Mouse (Mus musculus) hindbrain, embryonic 14.5 days (tissue): ENCODE measurements around the gene Gm20683. TPM values are rescaled to one million over a fixed set of nuclear protein-coding genes. Genes with fewer than 3 reads are reported as not detected.
"Not testable (repeated sequence)": the region's sequence is repeated elsewhere in the genome, so short reads cannot be mapped to it uniquely, and the experiment has no call there.

Experiments used
- ATAC-seq: fragments of 200-750 bp; cut with Nextera tagmentation; 2 replicates; pipeline ENCODE4 v1.8.0; 2017; ENCODE audit warnings: moderate number of reproducible peaks, mild to moderate bottlenecking, moderate TSS enrichment, moderate library complexity; ENCODE audit not compliant: low FRiP score
- DNase-seq: peaks from one replicate; pipeline ENCODE4 v3.0.0-alpha.2; 2015; ENCODE audit warnings: low spot score
- H3K27ac ChIP-seq: fragments of 300-500 bp; sonication (generic); 2 replicates; pipeline ENCODE4 v1.5.1; 2014; ENCODE audit warnings: mild to moderate bottlenecking, moderate library complexity
- H3K27me3 ChIP-seq: fragments of 300-500 bp; sonication (generic); 2 replicates; pipeline ENCODE4 v1.6.1; 2014; ENCODE audit warnings: mild to moderate bottlenecking, low read length, mixed read lengths; ENCODE audit not compliant: control insufficient read depth, insufficient read depth
- H3K36me3 ChIP-seq: fragments of 300-500 bp; sonication (generic); replicated peaks from 2 replicates; pipeline ENCODE4 v1.6.1; 2014; ENCODE audit not compliant: control insufficient read depth, insufficient read depth
- H3K4me1 ChIP-seq: fragments of 300-500 bp; sonication (generic); replicated peaks from 2 replicates; pipeline ENCODE4 v1.6.1; 2014; ENCODE audit warnings: antibody characterized with exemption, low read length, mixed read lengths; ENCODE audit not compliant: control insufficient read depth, insufficient read depth
- H3K4me2 ChIP-seq: fragments of 300-500 bp; sonication (generic); replicated peaks from 2 replicates; pipeline ENCODE4 v1.6.1; 2014; ENCODE audit warnings: mild to moderate bottlenecking, moderate library complexity
- H3K4me3 ChIP-seq: fragments of 300-500 bp; sonication (generic); replicated peaks from 2 replicates; pipeline ENCODE4 v1.5.1; 2014; ENCODE audit warnings: mild to moderate bottlenecking, low read length
- H3K9ac ChIP-seq: fragments of 300-500 bp; sonication (generic); 2 replicates; pipeline ENCODE4 v1.6.1; 2014
- H3K9me3 ChIP-seq: fragments of 300-500 bp; sonication (generic); 2 replicates; pipeline ENCODE4 v1.6.1; 2016; ENCODE audit warnings: low read length; ENCODE audit not compliant: control insufficient read depth
- WGBS: fragments of 180-500 bp; shearing (Covaris S2); extraction: QIAGEN DNeasy Blood & Tissue Kit; methylation state at CpG from one replicate; pipeline ENCODE4 v1.1.7; 2014; 5-methylcytosine and 5-hydroxymethylcytosine counted together
- polyA plus RNA-seq: library from polyadenylated mRNA; unstranded; fragments of >200 nt; fragmentation: Nextera tagmentation; extraction: Ambion mirVana; gene quantifications from 2 replicates; pipeline ENCODE4 v1.2.1, GENCODE M21; 2014

Gene Gm20683
- polyA plus RNA-seq, 1 experiment from 2014 or later: 8.7 TPM

DNA sequence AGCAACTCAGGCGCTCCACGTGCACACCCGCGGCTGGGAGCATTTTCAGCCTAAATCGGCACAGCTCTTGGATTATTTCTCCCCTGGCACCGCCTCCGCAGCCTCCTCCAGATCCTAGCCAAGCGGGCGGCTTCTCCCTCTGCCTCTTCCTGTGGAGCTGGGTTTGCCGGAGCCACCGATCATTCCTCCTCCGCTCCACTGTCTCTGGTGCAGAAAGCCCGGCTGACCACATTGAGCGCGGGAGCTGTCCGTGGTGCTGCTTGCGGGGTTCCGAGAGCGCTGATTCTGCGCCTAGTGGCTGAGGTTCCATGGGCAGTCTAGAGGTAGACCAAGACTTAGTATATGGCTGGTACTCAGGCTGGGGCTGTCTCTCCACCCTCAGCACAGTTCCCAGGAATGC is 28.1 kb downstream of the Gm20683 start:
- H3K4me1 ChIP-seq: peaks cover 25% of the 10 kb centered on the region
- peak; percentile 74 for DNase-seq
- 3% methylated on average over 20 of the region's 20 CpGs for WGBS
- no peak overlapping the region for H3K27ac ChIP-seq
- peaks cover 25% of the 10 kb centered on the region for H3K36me3 ChIP-seq
- H3K4me2 ChIP-seq: peak overlapping the region; percentile 39
- H3K27me3 ChIP-seq: peaks cover 12% of the 10 kb centered on the region; the same call in 1 of the 2 replicates
- ATAC-seq: no peak
- 0 out of 2 replicates have a peak overlapping the region, but pooled peaks have one; percentile 2 for H3K4me3 ChIP-seq
- H3K9me3 ChIP-seq: no peaks in the 10 kb centered on the region
- H3K9ac ChIP-seq: peak overlapping the region; percentile 44

DNA sequence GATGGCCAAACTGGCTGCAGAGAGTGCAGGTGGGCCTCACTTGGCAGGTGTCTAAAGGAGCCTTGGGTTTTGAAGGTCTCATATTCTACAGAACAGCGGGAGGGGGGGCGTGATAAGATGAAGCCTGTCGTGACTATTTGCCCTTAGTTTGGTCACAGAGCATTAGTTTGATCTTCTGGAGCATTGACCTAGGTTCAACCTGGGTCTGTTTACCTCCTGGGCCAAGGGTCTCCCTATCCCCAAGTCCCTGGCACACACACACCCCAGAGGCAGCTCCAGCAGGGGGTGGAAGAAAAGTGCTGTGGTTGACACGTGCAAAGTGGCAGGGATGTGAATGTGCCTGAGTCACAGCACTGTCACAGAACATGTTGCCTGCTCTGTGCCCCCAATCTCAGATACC is 30.7 kb downstream of the Gm20683 start:
- Histone ChIP-seq H3K4me2 (peak overlapping the region; percentile 99), H3K27ac (no peak overlapping the region), H3K27me3 (no peaks in the 10 kb centered on the region), H3K9me3 (no peaks in the 10 kb centered on the region), H3K4me1 (peaks cover 31% of the 10 kb centered on the region), H3K9ac (peak overlapping the region; percentile 99; the same call in 1 of the 2 replicates), H3K36me3 (no peaks in the 10 kb centered on the region), H3K4me3 (peak overlapping the region; percentile 97; the same call in 1 of the 2 replicates)
- ATAC-seq (no peak), DNase-seq (no peak)
- 80% methylated on average over 4 of the region's 4 CpGs for WGBS

GRCm38 (mm10) chr17:25809606-25810340 is 31.8 kb downstream of the Gm20683 start:
- H3K4me1 ChIP-seq: peaks cover 31% of the 10 kb centered on the region
- no peaks in the 10 kb centered on the region for H3K36me3 ChIP-seq
- peak overlapping the region; percentile 97 for H3K4me3 ChIP-seq
- WGBS: 3% methylated on average over 24 of the region's 25 CpGs
- no peaks in the 10 kb centered on the region for H3K9me3 ChIP-seq
- H3K27me3 ChIP-seq: no peaks in the 10 kb centered on the region
- peak overlapping the region; percentile 99 for H3K9ac ChIP-seq
- peak; percentile 41 for ATAC-seq
- no peak for DNase-seq
- H3K27ac ChIP-seq: peak overlapping the region; percentile 99
- peak overlapping the region; percentile 99 for H3K4me2 ChIP-seq

- DNase-seq (peak; percentile 92), ATAC-seq (peak; percentile 88)
- H3K9me3 ChIP-seq: no peaks in the 10 kb centered on the region
- H3K27me3 ChIP-seq: no peaks in the 10 kb centered on the region
- H3K4me3 ChIP-seq: peak within 1 kb of the TSS; percentile 97
- H3K4me1 ChIP-seq: peaks cover 33% of the 10 kb centered on the region
- peak within 1 kb of the TSS; percentile 99 for H3K4me2 ChIP-seq
- H3K27ac ChIP-seq: peak within 1 kb of the TSS; percentile 99
- under 1% methylated on average over 58 of the region's 100 CpGs for WGBS
- H3K36me3 ChIP-seq: no peaks in the 10 kb centered on the region
- H3K9ac ChIP-seq: peak within 1 kb of the TSS; percentile 99
These were observed 32.6 kb downstream of the Gm20683 start, which contains the start of gene Fbxl16 for GRCm38 (mm10) chr17:25808789-25809605. Gene Fbxl16 (plus strand): TSS chr17:25809085.

DNA sequence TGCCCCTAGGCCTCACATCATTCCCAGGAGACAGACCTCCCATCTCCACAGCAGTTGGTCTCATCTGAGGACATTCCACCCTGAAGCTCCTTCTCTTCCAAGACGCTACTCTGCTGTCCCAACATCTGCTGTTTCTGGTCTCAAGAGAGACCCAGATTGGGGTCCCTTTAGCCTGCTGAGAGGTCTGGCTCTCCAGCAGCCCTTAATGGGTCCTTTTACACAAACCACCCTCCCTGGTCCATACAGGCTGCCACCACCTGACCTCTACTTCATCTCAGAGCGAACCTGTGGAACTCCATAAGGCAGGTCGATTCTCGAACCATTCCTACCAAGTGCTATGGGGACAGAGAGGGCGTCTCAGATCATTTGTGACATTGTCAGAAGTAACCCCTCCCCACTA is 33.5 kb downstream of the Gm20683 start:
- Histone ChIP-seq H3K9me3 (no peaks in the 10 kb centered on the region), H3K9ac (peak overlapping the region; percentile 99), H3K27me3 (no peaks in the 10 kb centered on the region), H3K4me3 (peak overlapping the region; percentile 97), H3K27ac (peak overlapping the region; percentile 99), H3K36me3 (no peaks in the 10 kb centered on the region), H3K4me1 (peaks cover 36% of the 10 kb centered on the region), H3K4me2 (peak overlapping the region; percentile 99)
- ATAC-seq (no peak), DNase-seq (no peak)
- WGBS: 24% methylated on average over 5 of the region's 5 CpGs

DNA sequence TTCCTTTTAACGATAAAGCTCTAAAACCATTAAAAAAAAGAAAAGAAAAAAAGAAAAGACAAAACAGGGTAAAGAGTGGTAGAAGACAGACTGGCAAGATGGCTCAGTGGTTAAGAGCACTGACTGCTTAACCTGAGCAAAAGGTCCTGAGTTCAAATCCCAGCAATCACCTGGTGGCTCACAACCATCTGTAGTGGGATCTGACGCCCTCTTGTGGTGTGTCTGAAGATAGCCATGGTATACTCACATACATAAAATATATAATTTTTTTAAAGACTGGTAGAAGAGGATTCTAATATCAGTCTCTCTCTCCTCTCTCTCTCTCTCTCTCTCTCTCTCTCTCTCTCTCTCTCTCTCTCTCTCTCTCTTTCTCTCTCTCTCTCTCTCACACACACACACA is 34.1 kb downstream of the Gm20683 start:
- H3K9ac ChIP-seq, H3K27me3 ChIP-seq, DNase-seq, H3K36me3 ChIP-seq, H3K4me3 ChIP-seq, H3K27ac ChIP-seq, H3K9me3 ChIP-seq, ATAC-seq, H3K4me2 ChIP-seq: not testable (repeated sequence)
- 49% methylated on average over 2 of the region's 2 CpGs for WGBS
- H3K4me1 ChIP-seq: peaks cover 39% of the 10 kb centered on the region

DNA sequence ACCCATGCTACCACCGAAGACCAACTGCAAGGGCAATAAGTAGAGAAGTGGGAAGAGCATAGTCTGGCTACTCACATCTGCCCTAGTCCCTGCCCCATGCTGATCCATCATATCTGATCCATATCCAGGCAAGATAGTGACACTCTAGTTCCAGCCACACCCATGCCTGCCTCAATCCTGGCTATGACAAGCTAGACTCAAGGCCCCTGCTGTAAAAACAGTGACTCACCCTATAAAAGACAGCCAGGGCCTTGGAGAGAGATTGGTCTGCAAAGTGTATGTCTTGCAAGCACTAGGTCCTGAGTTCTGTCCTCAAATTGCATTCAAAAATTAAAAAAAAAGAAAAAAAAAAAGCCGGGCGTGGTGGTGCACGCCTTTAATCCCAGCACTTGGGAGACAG is 35.1 kb downstream of the Gm20683 start:
- Histone ChIP-seq H3K4me3 (no peak overlapping the region), H3K9me3 (no peaks in the 10 kb centered on the region), H3K9ac (no peak overlapping the region), H3K4me2 (no peak overlapping the region), H3K27ac (no peak overlapping the region), H3K27me3 (no peaks in the 10 kb centered on the region), H3K36me3 (no peaks in the 10 kb centered on the region), H3K4me1 (peaks cover 45% of the 10 kb centered on the region)
- 83% methylated on average over 4 of the region's 4 CpGs for WGBS
- ATAC-seq (no peak), DNase-seq (no peak)

- Histone ChIP-seq H3K9me3 (no peaks in the 10 kb centered on the region), H3K27me3 (no peaks in the 10 kb centered on the region), H3K27ac (peak overlapping the region; percentile 90), H3K4me1 (peaks cover 24% of the 10 kb centered on the region), H3K4me2 (peak overlapping the region; percentile 36), H3K4me3 (no peak overlapping the region), H3K9ac (peak overlapping the region; percentile 43), H3K36me3 (no peaks in the 10 kb centered on the region)
- 9% methylated on average over 10 of the region's 10 CpGs for WGBS
- ATAC-seq (peak; percentile 85), DNase-seq (peak; percentile 81)
These were observed 38.6 kb downstream of the Gm20683 start for GRCm38 (mm10) chr17:25802825-25803517.

DNA sequence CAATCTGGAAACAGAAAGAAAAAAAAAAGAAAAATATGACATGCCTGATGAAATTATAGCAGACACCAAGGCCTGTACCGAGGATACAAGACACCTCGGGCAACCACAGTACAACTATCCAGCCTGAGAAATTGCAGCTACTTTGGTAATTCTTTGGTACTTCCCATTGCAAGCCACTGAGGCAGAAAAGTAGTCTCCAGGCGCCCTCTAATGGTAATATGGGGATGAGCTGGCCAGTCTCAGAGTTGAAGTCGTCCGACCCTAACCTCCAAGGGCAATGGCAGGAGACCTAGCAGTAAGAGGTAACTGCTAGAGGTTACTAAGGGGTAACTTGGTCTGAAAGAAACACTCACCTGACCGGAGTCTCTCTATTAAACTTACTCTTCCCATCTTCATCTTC is 40.5 kb downstream of the Gm20683 start:
- H3K36me3 ChIP-seq: no peaks in the 10 kb centered on the region
- 10% methylated on average over 6 of the region's 6 CpGs for WGBS
- H3K4me3 ChIP-seq: no peak overlapping the region
- H3K4me1 ChIP-seq: peaks cover 31% of the 10 kb centered on the region
- H3K9me3 ChIP-seq: no peaks in the 10 kb centered on the region
- ATAC-seq: no peak
- no peak overlapping the region for H3K9ac ChIP-seq
- no peak overlapping the region for H3K27ac ChIP-seq
- H3K27me3 ChIP-seq: no peaks in the 10 kb centered on the region
- peak; percentile 82 for DNase-seq
- no peak overlapping the region for H3K4me2 ChIP-seq
